Mouse (Mus musculus) stomach, embryonic 16.5 days (tissue): ENCODE data around the gene Gm11569. TPM values are rescaled to one million over a fixed set of nuclear protein-coding genes. Genes with fewer than 3 reads are reported as not detected.
"Not testable (repeated sequence)": the region's sequence is repeated elsewhere in the genome, so short reads cannot be mapped to it uniquely, and the experiment has no call there.

ENCODE experiments used
- ATAC-seq: fragments of 200-750 bp; cut with Nextera tagmentation; 2 replicates; pipeline ENCODE4 v1.8.0; 2017; ENCODE audit warnings: moderate number of reproducible peaks, moderate TSS enrichment; ENCODE audit not compliant: insufficient read depth, low FRiP score
- H3K27ac ChIP-seq: fragments of 300-500 bp; sonication (generic); 2 replicates; pipeline ENCODE4 v1.5.1; 2014; ENCODE audit warnings: low read length
- H3K27me3 ChIP-seq: fragments of 300-500 bp; sonication (generic); 2 replicates; pipeline ENCODE4 v1.6.1; 2014; ENCODE audit warnings: low read length, control low read depth, mixed read lengths; ENCODE audit not compliant: control insufficient read depth, insufficient read depth
- H3K36me3 ChIP-seq: fragments of 300-500 bp; sonication (generic); 2 replicates; pipeline ENCODE4 v1.6.1; 2014; ENCODE audit warnings: low read length; ENCODE audit not compliant: control insufficient read depth, insufficient read depth
- H3K4me1 ChIP-seq: fragments of 300-500 bp; sonication (generic); 2 replicates; pipeline ENCODE4 v1.6.1; 2014; ENCODE audit warnings: low read length, control low read depth, mixed read lengths; ENCODE audit not compliant: control insufficient read depth, insufficient read depth
- H3K4me2 ChIP-seq: fragments of 300-500 bp; sonication (generic); 2 replicates; pipeline ENCODE4 v1.6.1; 2014; ENCODE audit warnings: low read depth, low read length, mixed read lengths
- H3K4me3 ChIP-seq: fragments of 300-500 bp; sonication (generic); replicated peaks from 2 replicates; pipeline ENCODE4 v1.5.1; 2014; ENCODE audit warnings: mild to moderate bottlenecking, low read length
- H3K9ac ChIP-seq: fragments of 300-500 bp; sonication (generic); 2 replicates; pipeline ENCODE4 v1.6.1; 2014; ENCODE audit warnings: low read length
- H3K9me3 ChIP-seq: fragments of 300-500 bp; sonication (generic); replicated peaks from 2 replicates; pipeline ENCODE4 v1.6.1; 2016; ENCODE audit warnings: low read length, control low read depth; ENCODE audit not compliant: control insufficient read depth
- WGBS: fragments of 180-500 bp; shearing (Covaris S2); extraction: QIAGEN DNeasy Blood & Tissue Kit; methylation state at CpG from one replicate; pipeline ENCODE4 v1.1.7; 2014; 5-methylcytosine and 5-hydroxymethylcytosine counted together
- polyA plus RNA-seq: library from polyadenylated mRNA; unstranded; fragments of >200 nt; fragmentation: Nextera tagmentation; extraction: Ambion mirVana; gene quantifications from 2 replicates; pipeline ENCODE4 v1.2.1, GENCODE M21; 2015

Gm11569 gene
- polyA plus RNA-seq, 1 experiment from 2014 or later, result not detected

DNA sequence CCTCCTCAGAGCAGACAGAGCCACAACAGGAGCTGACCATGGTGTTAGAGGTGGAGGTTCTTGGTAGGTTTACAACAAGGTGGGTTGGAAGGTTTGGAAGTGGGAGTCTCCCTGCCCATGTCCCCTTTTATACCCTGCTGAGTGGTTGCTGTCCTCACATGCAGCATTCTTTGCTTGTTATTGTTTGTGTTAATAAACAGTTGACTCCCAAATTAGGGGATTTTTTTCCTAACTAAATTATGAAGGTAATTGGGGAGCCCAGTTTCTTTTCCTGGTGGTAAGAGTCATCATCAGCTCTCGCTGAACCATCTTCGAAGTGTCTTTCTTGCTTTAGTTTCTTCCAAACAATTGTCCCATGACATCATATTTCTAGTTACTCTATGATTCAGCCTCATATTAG, 18.1 kb downstream of the Gm11569 start, which contains the start of gene Krtap4-8:
Gene Krtap4-8, minus strand, starts transcription at position 101 of the 400 bp plus-strand sequence.
- no peak within 1 kb of the TSS for H3K4me3 ChIP-seq
- no peak within 1 kb of the TSS for H3K9ac ChIP-seq
- H3K27ac ChIP-seq, result no peak within 1 kb of the TSS
- no peak within 1 kb of the TSS for H3K4me2 ChIP-seq
- 93% methylated on average over 2 of the region's 2 CpGs for WGBS
- no peaks in the 10 kb centered on the region for H3K9me3 ChIP-seq
- H3K27me3 ChIP-seq, result no peaks in the 10 kb centered on the region
- no peaks in the 10 kb centered on the region for H3K4me1 ChIP-seq
- H3K36me3 ChIP-seq, result no peaks in the 10 kb centered on the region
- ATAC-seq, result no peak

DNA sequence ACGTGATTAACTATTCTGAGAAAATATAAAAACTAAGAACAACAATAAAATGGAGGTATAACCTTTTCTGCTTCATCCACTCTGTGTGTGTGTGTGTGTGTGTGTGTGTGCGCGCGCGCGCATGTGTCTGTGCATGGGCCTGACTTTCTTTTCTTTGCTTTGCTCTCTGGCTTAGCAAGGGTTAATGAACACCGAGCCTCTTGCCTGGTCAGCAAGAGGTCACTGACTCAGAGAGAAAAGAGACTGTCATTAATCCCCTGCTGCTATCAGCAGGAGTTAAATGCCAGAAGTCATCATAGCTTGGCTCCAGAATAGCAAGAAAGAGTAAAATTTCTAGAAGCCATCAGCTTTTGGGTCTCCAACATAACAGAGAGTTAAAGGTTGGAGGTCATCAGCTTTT, 20.3 kb downstream of the Gm11569 start:
- ATAC-seq, result no peak
- no peaks in the 10 kb centered on the region for H3K9me3 ChIP-seq
- H3K4me3 ChIP-seq, result no peak overlapping the region
- H3K27ac ChIP-seq, result no peak overlapping the region
- H3K4me2 ChIP-seq, result no peak overlapping the region
- whole genome bisulfite sequencing, result 61% methylated on average over 7 of the region's 7 CpGs
- no peaks in the 10 kb centered on the region for H3K4me1 ChIP-seq
- no peaks in the 10 kb centered on the region for H3K27me3 ChIP-seq
- H3K36me3 ChIP-seq, result no peaks in the 10 kb centered on the region
- H3K9ac ChIP-seq, result no peak overlapping the region

DNA sequence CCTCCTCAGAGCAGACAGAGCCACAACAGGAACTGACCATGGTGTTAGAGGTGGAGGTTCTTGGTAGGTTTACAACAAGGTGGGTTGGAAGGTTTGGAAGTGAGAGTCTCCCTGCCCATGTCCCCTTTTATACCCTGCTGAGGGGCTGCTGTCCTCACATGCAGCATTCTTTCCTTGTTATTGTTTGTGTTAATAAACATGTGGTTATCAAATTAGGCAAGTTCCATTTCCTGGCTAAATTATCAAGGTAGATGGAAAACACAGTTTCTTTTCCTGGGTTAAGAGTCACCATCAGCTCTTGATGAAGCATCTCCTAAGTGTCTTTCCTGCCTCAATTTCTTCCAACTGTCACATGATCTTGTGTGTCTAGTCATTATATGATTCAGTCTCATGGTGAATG, 25.9 kb downstream of the Gm11569 start, which contains the start of gene Gm11595:
Gene Gm11595, minus strand, starts transcription at position 101 of the 400 bp plus-strand sequence.
- not testable (repeated sequence) for H3K4me3 ChIP-seq, H3K4me1 ChIP-seq, H3K9ac ChIP-seq, H3K27ac ChIP-seq, H3K27me3 ChIP-seq, ATAC-seq, H3K9me3 ChIP-seq, H3K36me3 ChIP-seq, H3K4me2 ChIP-seq

DNA sequence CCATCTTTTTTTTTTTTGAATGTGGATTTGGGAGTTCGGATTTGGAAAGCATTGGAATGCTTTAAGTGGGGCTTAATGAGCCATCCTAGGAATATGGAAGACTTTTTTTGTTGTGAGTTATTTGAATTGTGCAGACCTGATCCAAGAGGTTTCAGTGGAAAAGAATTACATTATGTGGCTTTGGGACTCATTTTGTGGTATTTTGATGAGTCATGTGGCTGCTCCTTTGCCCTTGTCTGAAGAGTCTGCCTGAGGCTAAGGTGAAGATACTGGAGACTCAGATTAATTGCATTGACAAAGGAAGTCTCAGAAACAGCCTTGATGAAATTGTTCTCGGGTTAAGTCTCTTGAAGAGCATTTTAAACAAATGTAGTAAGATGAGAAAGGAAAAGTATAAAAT, 30.3 kb downstream of the Gm11569 start:
- Histone ChIP-seq H3K4me3 (no peak overlapping the region), H3K27me3 (no peaks in the 10 kb centered on the region), H3K4me1 (no peaks in the 10 kb centered on the region), H3K27ac (no peak overlapping the region), H3K9ac (no peak overlapping the region), H3K36me3 (no peaks in the 10 kb centered on the region), H3K4me2 (no peak overlapping the region), H3K9me3 (no peaks in the 10 kb centered on the region)
- 62% methylated on average over 2 of the region's 2 CpGs for WGBS
- ATAC-seq, result no peak

DNA sequence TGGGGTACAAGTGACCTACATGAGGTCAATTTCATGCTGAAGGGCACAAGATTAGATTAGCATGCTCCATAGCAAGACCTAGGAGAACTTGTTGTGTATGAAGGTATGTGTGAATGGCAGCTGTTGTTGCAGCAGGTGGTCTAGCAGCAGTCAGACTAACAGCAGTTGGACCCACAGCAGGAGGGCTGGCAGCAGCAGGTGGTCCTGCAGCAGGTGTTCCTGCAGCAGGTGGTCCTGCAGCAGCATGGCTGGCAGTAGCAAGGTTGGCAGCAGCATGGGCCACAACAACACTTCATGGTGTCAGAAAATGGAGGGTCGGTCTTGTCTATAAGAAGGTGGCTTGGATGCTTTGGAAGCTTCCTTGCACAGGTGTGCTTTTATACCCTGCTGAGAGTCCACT, 39.9 kb downstream of the Gm11569 start:
- Histone ChIP-seq H3K27ac (no peak overlapping the region), H3K4me1 (no peaks in the 10 kb centered on the region), H3K4me2 (no peak overlapping the region), H3K36me3 (no peaks in the 10 kb centered on the region), H3K9ac (no peak overlapping the region), H3K4me3 (no peak overlapping the region), H3K9me3 (no peaks in the 10 kb centered on the region), H3K27me3 (no peaks in the 10 kb centered on the region)
- ATAC-seq, result no peak
- WGBS, result 85% methylated on average over 1 of the region's 1 CpGs

Other genes with a start within 250 kb of the Gm11569 start
- not detected in 2 replicates for gene Krtap3-3, start 248.1 kb downstream of the Gm11569 start, polyA plus RNA-seq
- gene Krtap3-2, start 242.1 kb downstream of the Gm11569 start, polyA plus RNA-seq, result not detected in 2 replicates
- not detected in 2 replicates for gene Gm11939, start 239.5 kb downstream of the Gm11569 start, polyA plus RNA-seq
- gene Krtap3-1, start 232.3 kb downstream of the Gm11569 start, polyA plus RNA-seq, result not detected in 2 replicates
- gene Krtap1-5, start 217.9 kb downstream of the Gm11569 start, polyA plus RNA-seq, result not detected in 2 replicates
- not detected in 2 replicates for gene Krtap1-4, start 215.3 kb downstream of the Gm11569 start, polyA plus RNA-seq
- not detected in 2 replicates for gene Krtap1-3, start 207.6 kb downstream of the Gm11569 start, polyA plus RNA-seq
- not detected in 2 replicates for gene Krtap9-3, start 200.8 kb downstream of the Gm11569 start, polyA plus RNA-seq
- not detected in 2 replicates for gene Gm11938, start 195.6 kb downstream of the Gm11569 start, polyA plus RNA-seq
- gene Gm11937, start 188.7 kb downstream of the Gm11569 start, polyA plus RNA-seq, result not detected in 2 replicates
- gene Krtap2-4, start 184.1 kb downstream of the Gm11569 start, polyA plus RNA-seq, result not detected in 2 replicates
- gene Gm11562, start 178.5 kb downstream of the Gm11569 start, polyA plus RNA-seq, result not detected in 2 replicates
- not detected in 2 replicates for gene Krtap4-1, start 170.7 kb downstream of the Gm11569 start, polyA plus RNA-seq
- gene Krtap4-2, start 163.8 kb downstream of the Gm11569 start, polyA plus RNA-seq, result not detected in 2 replicates
- gene Krtap4-7, start 154.8 kb downstream of the Gm11569 start, polyA plus RNA-seq, result not detected in 2 replicates
- gene Gm11555, start 148.7 kb downstream of the Gm11569 start, polyA plus RNA-seq, result not detected in 2 replicates
- not detected in 2 replicates for gene Gm11563, start 140.0 kb downstream of the Gm11569 start, polyA plus RNA-seq
- not detected in 2 replicates for gene Krtap4-6, start 133.0 kb downstream of the Gm11569 start, polyA plus RNA-seq
- gene Gm14190, start 108.2 kb downstream of the Gm11569 start, polyA plus RNA-seq, result not detected in 2 replicates
- gene Gm14180, start 64.6 kb downstream of the Gm11569 start, polyA plus RNA-seq, result not detected in 2 replicates
- gene Gm11595, start 26.0 kb downstream of the Gm11569 start, polyA plus RNA-seq, result not detected in 2 replicates
- not detected in 2 replicates for gene Krtap4-8, start 18.2 kb downstream of the Gm11569 start, polyA plus RNA-seq
- not detected in 2 replicates for gene Krtap4-9, start 13.7 kb downstream of the Gm11569 start, polyA plus RNA-seq
- gene Gm11596, start 5.5 kb downstream of the Gm11569 start, polyA plus RNA-seq, result not detected in 2 replicates
- gene Gm11554, start 5.5 kb upstream of the Gm11569 start, polyA plus RNA-seq, result not detected in 2 replicates
- gene Krtap4-13, start 11.0 kb upstream of the Gm11569 start, polyA plus RNA-seq, result not detected in 2 replicates
- not detected in 2 replicates for gene Gm11564, start 16.7 kb upstream of the Gm11569 start, polyA plus RNA-seq
- not detected in 2 replicates for gene 2300003K06Rik, start 39.1 kb upstream of the Gm11569 start, polyA plus RNA-seq
- gene Krtap4-16, start 52.7 kb upstream of the Gm11569 start, polyA plus RNA-seq, result not detected in 2 replicates
- not detected in 2 replicates for gene Gm11568, start 59.0 kb upstream of the Gm11569 start, polyA plus RNA-seq
- gene Gm11559, start 65.5 kb upstream of the Gm11569 start, polyA plus RNA-seq, result not detected in 2 replicates
- gene Krtap9-1, start 74.5 kb upstream of the Gm11569 start, polyA plus RNA-seq, result not detected in 2 replicates
- not detected in 2 replicates for gene Gm11567, start 80.3 kb upstream of the Gm11569 start, polyA plus RNA-seq
- not detected in 2 replicates for gene Krtap31-1, start 109.0 kb upstream of the Gm11569 start, polyA plus RNA-seq
- not detected in 2 replicates for gene Gm11565, start 115.8 kb upstream of the Gm11569 start, polyA plus RNA-seq
- gene Krtap31-2, start 137.4 kb upstream of the Gm11569 start, polyA plus RNA-seq, result not detected in 2 replicates
- not detected in 2 replicates for gene Krtap9-5, start 149.5 kb upstream of the Gm11569 start, polyA plus RNA-seq
- not detected in 2 replicates for gene Krtap29-1, start 180.1 kb upstream of the Gm11569 start, polyA plus RNA-seq
- not detected in 2 replicates for gene Krtap16-1, start 187.7 kb upstream of the Gm11569 start, polyA plus RNA-seq
- not detected in 2 replicates for gene Krtap17-1, start 195.1 kb upstream of the Gm11569 start, polyA plus RNA-seq
- 0.23 and 0.34 TPM in 2 replicates for gene Krt33a, start 217.3 kb upstream of the Gm11569 start, polyA plus RNA-seq
- gene Krt33b, start 230.9 kb upstream of the Gm11569 start, polyA plus RNA-seq, result 0.30 TPM in 1 of 2 replicates, not detected in the other
- 3.2 and 4.2 TPM in 2 replicates for gene Krt34, start 242.6 kb upstream of the Gm11569 start, polyA plus RNA-seq